ENCODE assay signal across 11 mouse cellular contexts in the genomic region with DNA sequence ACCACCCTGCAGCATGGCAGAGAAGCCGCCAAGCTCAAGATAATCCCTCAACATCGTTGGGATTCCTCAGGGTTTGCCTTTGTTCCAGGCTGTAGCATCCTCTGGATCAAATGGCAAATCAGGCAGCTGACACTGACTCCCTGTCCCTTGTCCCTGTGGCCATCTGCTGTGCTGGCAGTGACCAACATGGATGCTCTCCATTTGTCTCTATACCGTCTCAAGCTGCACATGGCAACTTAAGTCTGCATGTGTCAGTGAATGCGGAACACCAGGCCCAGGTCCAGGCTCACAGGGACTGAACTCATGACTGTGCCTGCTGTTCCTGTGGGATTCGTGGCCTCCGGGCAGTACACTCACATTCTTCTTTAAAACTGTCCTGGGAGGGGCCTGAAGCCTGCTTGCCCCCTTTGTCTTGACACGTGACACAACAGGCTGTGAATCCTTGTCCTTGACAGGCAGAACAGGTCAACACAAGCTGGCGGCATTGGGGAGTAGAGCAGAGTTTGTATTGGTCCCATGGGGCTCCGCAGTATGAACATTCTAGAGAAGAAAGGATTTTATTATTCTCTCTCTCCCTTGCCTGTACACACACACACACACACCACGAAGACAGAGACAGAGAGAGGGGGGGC. TPM values are rescaled to one million over a fixed set of nuclear protein-coding genes. Genes with fewer than 3 reads are reported as not detected.
A peak's percentile ranks its signal among the peaks of the same experiment; 100 is the strongest.
DNase-seq lines count a peak whose midpoint lies in the region; ATAC-seq lines count a peak whose summit lies in the region.
"Had no signal": no experiment of that assay in that cellular context is flagged by ENCODE, and none has a peak within 500 bp of the region (broad histone marks: within the 10 kb centered on the region; RNA-seq: fewer than 3 reads in every experiment).

No protein-coding gene starts in this region.

- H3K36me3 ChIP-seq in midbrain, embryonic 11.5 days (ENCODE audit: control insufficient read depth, insufficient read depth, low read length), result peaks cover 36% of the 10 kb centered on the region
- peaks cover 30% of the 10 kb centered on the region for H3K36me3 ChIP-seq in midbrain, embryonic 16.5 days (ENCODE audit: control insufficient read depth, insufficient read depth, low read length)
- H3K36me3 ChIP-seq in intestine, embryonic 16.5 days (ENCODE audit: control insufficient read depth, insufficient read depth, low read length), result peaks cover 18% of the 10 kb centered on the region; the same call in 1 of the 2 replicates

- H3K9ac ChIP-seq in midbrain, embryonic 11.5 days (ENCODE audit: low read length), result no peak overlapping the region
- H3K9ac ChIP-seq in midbrain, embryonic 16.5 days (ENCODE audit: low read depth, low read length), result no peak overlapping the region
- no peak overlapping the region for H3K9ac ChIP-seq in intestine, embryonic 16.5 days (ENCODE audit: low read depth, low read length)
- H3K9ac ChIP-seq: lung, embryonic 14.5 days had no signal

- no peaks in the 10 kb centered on the region for H3K9me3 ChIP-seq in midbrain, embryonic 11.5 days (ENCODE audit: control insufficient read depth, low read length)
- H3K9me3 ChIP-seq in midbrain, embryonic 16.5 days (replicated peaks; ENCODE audit: control insufficient read depth, low read length, poor library complexity, severe bottlenecking), result no peaks in the 10 kb centered on the region
- H3K9me3 ChIP-seq in intestine, embryonic 16.5 days (ENCODE audit: control insufficient read depth, low read length), result no peaks in the 10 kb centered on the region

- WGBS in midbrain, embryonic 11.5 days, result 88% methylated on average over 10 of the region's 10 CpGs
- WGBS in midbrain, embryonic 16.5 days, result 79% methylated on average over 10 of the region's 10 CpGs
- 80% methylated on average over 10 of the region's 10 CpGs for WGBS in intestine, embryonic 16.5 days

- intact Hi-C loops in heart, postnatal 36 days (cut with DNase I), result no loop called here

- peak; percentile 94 for DNase-seq in heart, adult 11 months
- no peak for DNase-seq in heart, postnatal 36 days
- peak; percentile 33 for DNase-seq in midbrain, embryonic 11.5 days (ENCODE audit: low spot score, missing footprints)
- peak; percentile 78 to 84 for DNase-seq in cerebellum, postnatal 14 days
- peak; percentile 64 for DNase-seq in testis, postnatal 14 days (ENCODE audit: low spot score)
- no peak for DNase-seq in lung, postnatal 10 days
- DNase-seq: kidney, postnatal 4 days; lung, embryonic 14.5 days; right cerebral cortex, postnatal 14 days had no signal

- H3K27ac ChIP-seq in midbrain, embryonic 11.5 days (ENCODE audit: low read depth, low read length), result no peak overlapping the region
- no peak overlapping the region for H3K27ac ChIP-seq in midbrain, embryonic 16.5 days (ENCODE audit: low read length)
- H3K27ac ChIP-seq in intestine, embryonic 16.5 days (ENCODE audit: low read length), result no peak overlapping the region

- H3K4me1 ChIP-seq in midbrain, embryonic 11.5 days (ENCODE audit: control insufficient read depth, insufficient read depth, low read length), result no peaks in the 10 kb centered on the region
- H3K4me1 ChIP-seq in midbrain, embryonic 16.5 days (ENCODE audit: control insufficient read depth, insufficient read depth, low read length), result no peaks in the 10 kb centered on the region
- no peaks in the 10 kb centered on the region for H3K4me1 ChIP-seq in intestine, embryonic 16.5 days (ENCODE audit: control insufficient read depth, insufficient read depth, low read length)

- H3K4me2 ChIP-seq in midbrain, embryonic 11.5 days, result no peak overlapping the region
- H3K4me2 ChIP-seq in midbrain, embryonic 16.5 days (ENCODE audit: low read length), result no peak overlapping the region
- no peak overlapping the region for H3K4me2 ChIP-seq in intestine, embryonic 16.5 days (ENCODE audit: low read depth, low read length)
- H3K4me2 ChIP-seq: lung, embryonic 14.5 days had no signal

- H3K4me3 ChIP-seq in midbrain, embryonic 11.5 days (ENCODE audit: low read depth, low read length), result no peak overlapping the region
- no peak overlapping the region for H3K4me3 ChIP-seq in midbrain, embryonic 16.5 days (ENCODE audit: low read depth, low read length)
- H3K4me3 ChIP-seq in intestine, embryonic 16.5 days (ENCODE audit: low read length), result no peak overlapping the region

- ATAC-seq in midbrain, embryonic 11.5 days (ENCODE audit: low FRiP score), result no peak
- no peak for ATAC-seq in midbrain, embryonic 16.5 days
- ATAC-seq in intestine, embryonic 16.5 days, result no peak

- no peaks in the 10 kb centered on the region for H3K27me3 ChIP-seq in midbrain, embryonic 11.5 days (ENCODE audit: control insufficient read depth, insufficient read depth, low read length)
- H3K27me3 ChIP-seq in midbrain, embryonic 16.5 days (ENCODE audit: control insufficient read depth, insufficient read depth, low read depth, low read length), result no peaks in the 10 kb centered on the region
- H3K27me3 ChIP-seq in intestine, embryonic 16.5 days (replicated peaks; ENCODE audit: control insufficient read depth, insufficient read depth, low read length), result no peaks in the 10 kb centered on the region

RNA-seq across cellular contexts. Expression of gene Ncbp1, which starts 21.8 kb away (rescaled TPM):
- 10 to 100 TPM; 19.3 to 19.7 TPM for total RNA-seq in heart, postnatal 36 days (2021)
- polyA plus RNA-seq in midbrain, embryonic 11.5 days (2014; fragmentation: Nextera tagmentation; extraction: Ambion mirVana), result 143 and 161 TPM in 2 replicates
- polyA plus RNA-seq in midbrain, embryonic 16.5 days (2015; fragmentation: Nextera tagmentation; extraction: Ambion mirVana), result 70.2 and 75.7 TPM in 2 replicates
- polyA plus RNA-seq in intestine, embryonic 16.5 days (2015; fragmentation: Nextera tagmentation; extraction: Ambion mirVana), result 57.4 and 63.0 TPM in 2 replicates

RNA-seq across cellular contexts. Expression of gene Tstd2, which starts 21.8 kb away (rescaled TPM):
- total RNA-seq in heart, postnatal 36 days (2021), result 10 to 100 TPM; 12.8 to 14.0 TPM
- polyA plus RNA-seq in midbrain, embryonic 11.5 days (2014; fragmentation: Nextera tagmentation; extraction: Ambion mirVana), result 36.1 and 36.7 TPM in 2 replicates
- polyA plus RNA-seq in midbrain, embryonic 16.5 days (2015; fragmentation: Nextera tagmentation; extraction: Ambion mirVana), result 24.9 and 31.5 TPM in 2 replicates
- polyA plus RNA-seq in intestine, embryonic 16.5 days (2015; fragmentation: Nextera tagmentation; extraction: Ambion mirVana), result 21.5 and 25.3 TPM in 2 replicates

Comparison
In these comparisons a context has a peak if more than half of its experiments do, and no peak if none do; other contexts are left out.
1. DNase-seq: peak in heart, adult 11 months (single experiment), midbrain, embryonic 11.5 days (single experiment), cerebellum, postnatal 14 days (2 of 2) and testis, postnatal 14 days (single experiment); none in heart, postnatal 36 days (0 of 2) and lung, postnatal 10 days (single experiment).